Comparison of ENCODE assay signal across 8 mouse cellular contexts in the genomic region with DNA sequence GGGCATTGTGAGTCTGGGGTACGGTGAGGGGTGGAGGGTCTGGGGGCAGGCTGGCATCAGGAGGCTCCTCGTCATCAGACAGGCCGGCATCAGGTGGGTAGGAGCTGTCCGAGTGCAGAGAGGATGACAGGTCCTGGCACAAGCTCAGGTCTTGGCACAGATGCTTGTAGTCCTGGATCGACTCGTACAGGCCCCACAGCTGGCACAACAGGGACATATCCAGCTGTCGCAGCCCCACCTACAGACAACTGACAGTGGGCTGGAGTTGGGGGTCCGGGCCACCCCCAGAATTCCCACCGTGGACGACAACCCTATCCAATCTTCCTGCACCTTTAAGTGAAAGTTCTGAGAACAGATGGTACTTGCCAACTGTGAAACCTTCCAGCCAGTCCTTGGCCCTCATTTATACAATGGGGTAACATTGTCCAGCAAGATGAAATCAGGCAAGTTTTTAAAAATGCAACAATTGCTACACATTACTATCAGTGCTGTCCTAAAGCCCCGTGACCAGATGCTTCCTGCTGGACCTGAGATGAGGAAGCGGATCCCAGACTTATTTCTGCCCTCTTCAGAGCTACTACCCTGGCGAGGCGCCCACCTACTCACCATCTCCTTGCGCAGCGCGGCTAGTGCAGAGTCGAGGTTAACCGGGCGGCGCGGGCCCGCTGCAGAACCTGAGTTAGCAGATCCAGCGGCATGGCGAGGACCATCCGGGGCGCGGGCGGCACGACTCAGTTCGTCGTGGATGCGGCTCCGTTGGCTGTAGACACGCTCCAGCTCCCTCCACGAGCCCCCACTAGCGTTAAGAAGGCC. TPM values are rescaled to one million over a fixed set of nuclear protein-coding genes. Genes with fewer than 3 reads are reported as not detected.
A peak's percentile ranks its signal among the peaks of the same experiment; 100 is the strongest.
DNase-seq lines count a peak whose midpoint lies in the region; ATAC-seq and TF ChIP-seq lines count a peak whose summit lies in the region.

No protein-coding gene starts in this region.

- H3K4me2 ChIP-seq in kidney, embryonic 16.5 days (replicated peaks; ENCODE audit: low read depth, low read length), result peak overlapping the region; percentile 85
- H3K4me2 ChIP-seq in liver, postnatal 0 days (ENCODE audit: low read depth, low read length), result peak overlapping the region; percentile 91

- H3K9me3 ChIP-seq in E14TG2a.4 (ENCODE audit: low read length), result no peaks in the 10 kb centered on the region
- no peaks in the 10 kb centered on the region for H3K9me3 ChIP-seq in heart, embryonic 10.5 days
- no peaks in the 10 kb centered on the region for H3K9me3 ChIP-seq in kidney, embryonic 16.5 days (ENCODE audit: low read length)
- no peaks in the 10 kb centered on the region for H3K9me3 ChIP-seq in liver, postnatal 0 days (ENCODE audit: low read length)

- TF ChIP-seq CTCF in E14TG2a.4 (conservative IDR thresholded peaks at IDR 0.05; ENCODE audit: low read length), result no peak
- no peak for TF ChIP-seq CTCF in cortical plate, adult 2 months (IDR thresholded peaks at IDR 0.05; ENCODE audit: extremely low read depth, insufficient read depth, low read length)
- no peak for TF ChIP-seq CTCF in liver, postnatal 0 days (IDR thresholded peaks at IDR 0.05; ENCODE audit: low read depth)

- peaks cover 22% of the 10 kb centered on the region for H3K36me3 ChIP-seq in E14TG2a.4 (ENCODE audit: insufficient read depth, low read length)
- H3K36me3 ChIP-seq in heart, embryonic 10.5 days, result peaks cover 13% of the 10 kb centered on the region
- 0 out of 2 replicates have a peak, but pooled peaks cover 8% of the 10 kb centered on the region for H3K36me3 ChIP-seq in kidney, embryonic 16.5 days (ENCODE audit: insufficient read depth, low read length)
- no peaks in the 10 kb centered on the region; the same call in none of the 2 replicates for H3K36me3 ChIP-seq in liver, postnatal 0 days (replicated peaks; ENCODE audit: insufficient read depth, low read length)

- H3K27ac ChIP-seq in cortical plate, adult 2 months (ENCODE audit: insufficient read depth, low read length), result peak overlapping the region; percentile 33; the same call in 1 of the 2 replicates
- peak overlapping the region; percentile 98 for H3K27ac ChIP-seq in heart, embryonic 10.5 days
- H3K27ac ChIP-seq in kidney, embryonic 16.5 days (ENCODE audit: low read length), result peak overlapping the region; percentile 92
- H3K27ac ChIP-seq in liver, postnatal 0 days (ENCODE audit: low read depth), result peak overlapping the region; percentile 92

- peaks cover 77% of the 10 kb centered on the region for H3K4me1 ChIP-seq in E14TG2a.4 (replicated peaks; ENCODE audit: low read depth, low read length)
- H3K4me1 ChIP-seq in cortical plate, adult 2 months (ENCODE audit: control insufficient read depth, insufficient read depth, low read length), result peaks cover 7% of the 10 kb centered on the region; the same call in 1 of the 2 replicates
- peaks cover 72% of the 10 kb centered on the region for H3K4me1 ChIP-seq in heart, embryonic 10.5 days
- peaks cover 70% of the 10 kb centered on the region for H3K4me1 ChIP-seq in kidney, embryonic 16.5 days (ENCODE audit: insufficient read depth, low read length)
- peaks cover 44% of the 10 kb centered on the region for H3K4me1 ChIP-seq in liver, postnatal 0 days (ENCODE audit: insufficient read depth)

- H3K27me3 ChIP-seq in E14TG2a.4 (ENCODE audit: insufficient read depth, low read length), result peaks cover 42% of the 10 kb centered on the region
- no peaks in the 10 kb centered on the region for H3K27me3 ChIP-seq in heart, embryonic 10.5 days (ENCODE audit: insufficient read depth, poor library complexity, severe bottlenecking)
- no peaks in the 10 kb centered on the region for H3K27me3 ChIP-seq in kidney, embryonic 16.5 days (ENCODE audit: insufficient read depth, low read length)
- H3K27me3 ChIP-seq in liver, postnatal 0 days (ENCODE audit: insufficient read depth, low read length), result no peaks in the 10 kb centered on the region

- peak overlapping the region; percentile 98 for H3K9ac ChIP-seq in kidney, embryonic 16.5 days (replicated peaks; ENCODE audit: low read length)
- H3K9ac ChIP-seq in liver, postnatal 0 days (replicated peaks), result peak overlapping the region; percentile 88

- WGBS in heart, embryonic 10.5 days, result 13% methylated on average over 37 of the region's 37 CpGs
- 7% methylated on average over 37 of the region's 37 CpGs for WGBS in kidney, embryonic 16.5 days
- WGBS in liver, postnatal 0 days (ENCODE audit: insufficient replicate concordance), result 9% methylated on average over 37 of the region's 37 CpGs

- ATAC-seq in kidney, embryonic 16.5 days (ENCODE audit: low FRiP score, low TSS enrichment), result 0 out of 2 replicates have a peak, but pooled peaks have one; percentile 13
- ATAC-seq in liver, postnatal 0 days, result no peak

- no peak for TF ChIP-seq POLR2A in cortical plate, adult 2 months (IDR thresholded peaks at IDR 0.05; ENCODE audit: extremely low read depth, insufficient read depth, low read length)

- peak overlapping the region; percentile 97 for H3K4me3 ChIP-seq in E14TG2a.4 (replicated peaks; ENCODE audit: low read length)
- H3K4me3 ChIP-seq in cortical plate, adult 2 months (ENCODE audit: insufficient read depth, low read length), result peak overlapping the region; percentile 81
- peak overlapping the region; percentile 97 for H3K4me3 ChIP-seq in heart, embryonic 10.5 days
- peak overlapping the region; percentile 97 for H3K4me3 ChIP-seq in kidney, embryonic 16.5 days (ENCODE audit: low read length)
- H3K4me3 ChIP-seq in liver, postnatal 0 days (ENCODE audit: low read depth, low read length), result peak overlapping the region; percentile 84

- DNase-seq in 3134 (ENCODE audit: extremely low read depth, insufficient read length, low spot score), result peak; percentile 75
- peak; percentile 86 for DNase-seq in heart, embryonic 10.5 days (ENCODE audit: low spot score)
- peak; percentile 62 for DNase-seq in liver, postnatal 0 days
- peak; percentile 52 for DNase-seq in right cerebral cortex, adult 18-20 months
- no peak for DNase-seq in urinary bladder, adult 2 months (ENCODE audit: low spot score)

- TF ChIP-seq EP300 in liver, postnatal 0 days (IDR thresholded peaks at IDR 0.05; ENCODE audit: low read depth), result no peak

RNA-seq across cellular contexts. Expression of a gene that starts 0.6 kb away (rescaled TPM):
- polyA plus RNA-seq in cortical plate, adult 2 months (2012; rRNA removed), result 46.7 and 58.6 TPM in 2 replicates
- polyA plus RNA-seq in heart, embryonic 10.5 days (2016; fragmentation: Nextera tagmentation; extraction: Ambion mirVana), result 75.9 and 88.9 TPM in 2 replicates
- polyA plus RNA-seq in kidney, embryonic 16.5 days (2015; fragmentation: Nextera tagmentation; extraction: Ambion mirVana), result 93.4 and 97.9 TPM in 2 replicates
- 28.9 and 31.0 TPM in 2 replicates for polyA plus RNA-seq in liver, postnatal 0 days (2015; fragmentation: Nextera tagmentation; extraction: Ambion mirVana)
- 66.3 and 79.4 TPM in 2 replicates for polyA plus RNA-seq in urinary bladder, adult 2 months (2012; rRNA removed)

RNA-seq across cellular contexts. Expression of a gene that starts 2.7 kb away (rescaled TPM):
- 16.5 and 17.0 TPM in 2 replicates for polyA plus RNA-seq in cortical plate, adult 2 months (2012; rRNA removed)
- 69.0 and 130 TPM in 2 replicates for polyA plus RNA-seq in heart, embryonic 10.5 days (2016; fragmentation: Nextera tagmentation; extraction: Ambion mirVana)
- polyA plus RNA-seq in kidney, embryonic 16.5 days (2015; fragmentation: Nextera tagmentation; extraction: Ambion mirVana), result 19.5 and 25.0 TPM in 2 replicates
- polyA plus RNA-seq in liver, postnatal 0 days (2015; fragmentation: Nextera tagmentation; extraction: Ambion mirVana), result 38.5 and 42.5 TPM in 2 replicates
- polyA plus RNA-seq in urinary bladder, adult 2 months (2012; rRNA removed), result 97.4 and 116 TPM in 2 replicates

RNA-seq across cellular contexts. Expression of a gene that starts 11.9 kb away (rescaled TPM):
- polyA plus RNA-seq in cortical plate, adult 2 months (2012; rRNA removed), result 54.2 and 54.9 TPM in 2 replicates
- 4.2 and 4.3 TPM in 2 replicates for polyA plus RNA-seq in heart, embryonic 10.5 days (2016; fragmentation: Nextera tagmentation; extraction: Ambion mirVana)
- 18.1 and 21.5 TPM in 2 replicates for polyA plus RNA-seq in kidney, embryonic 16.5 days (2015; fragmentation: Nextera tagmentation; extraction: Ambion mirVana)
- 1.3 and 1.4 TPM in 2 replicates for polyA plus RNA-seq in liver, postnatal 0 days (2015; fragmentation: Nextera tagmentation; extraction: Ambion mirVana)
- polyA plus RNA-seq in urinary bladder, adult 2 months (2012; rRNA removed), result 132 and 164 TPM in 2 replicates

RNA-seq across cellular contexts. Expression of a gene that starts 24.7 kb away (rescaled TPM):
- 0.09 and 0.23 TPM in 2 replicates for polyA plus RNA-seq in cortical plate, adult 2 months (2012; rRNA removed)
- 0.15 TPM in 1 of 2 replicates, not detected in the other for polyA plus RNA-seq in heart, embryonic 10.5 days (2016; fragmentation: Nextera tagmentation; extraction: Ambion mirVana)
- 0.15 and 0.23 TPM in 2 replicates for polyA plus RNA-seq in kidney, embryonic 16.5 days (2015; fragmentation: Nextera tagmentation; extraction: Ambion mirVana)
- 0.17 and 0.18 TPM in 2 replicates for polyA plus RNA-seq in liver, postnatal 0 days (2015; fragmentation: Nextera tagmentation; extraction: Ambion mirVana)
- 0.13 and 0.25 TPM in 2 replicates for polyA plus RNA-seq in urinary bladder, adult 2 months (2012; rRNA removed)

RNA-seq across cellular contexts. Expression of a gene that starts 40.1 kb away (rescaled TPM):
- polyA plus RNA-seq in cortical plate, adult 2 months (2012; rRNA removed), result 59.9 and 60.8 TPM in 2 replicates
- polyA plus RNA-seq in heart, embryonic 10.5 days (2016; fragmentation: Nextera tagmentation; extraction: Ambion mirVana), result 20.1 and 26.3 TPM in 2 replicates
- 27.0 and 28.1 TPM in 2 replicates for polyA plus RNA-seq in kidney, embryonic 16.5 days (2015; fragmentation: Nextera tagmentation; extraction: Ambion mirVana)
- polyA plus RNA-seq in liver, postnatal 0 days (2015; fragmentation: Nextera tagmentation; extraction: Ambion mirVana), result 5.2 and 5.6 TPM in 2 replicates
- polyA plus RNA-seq in urinary bladder, adult 2 months (2012; rRNA removed), result 40.5 and 53.5 TPM in 2 replicates

Comparison
In these comparisons a context has a peak if more than half of its experiments do, and no peak if none do; other contexts are left out.
1. H3K27ac ChIP-seq: peak in every context shown above with its lines; median percentile 98 in heart, embryonic 10.5 days; 92 in kidney, embryonic 16.5 days; 92 in liver, postnatal 0 days; 33 in cortical plate, adult 2 months.